Mouse (Mus musculus) heart, postnatal 4 days (tissue): Measurements from ENCODE around the gene Capza3. TPM values are rescaled to one million over a fixed set of nuclear protein-coding genes. Genes with fewer than 3 reads are reported as not detected.

Experiments used
- DNase-seq: peaks from one replicate; pipeline ENCODE4 v3.0.0; 2021
- total RNA-seq, 2 experiments: library from RNA; stranded (reverse); gene quantifications; 2 replicates each; pipeline ENCODE4 v1.2.3; 2021

Capza3 gene
- not detected for total RNA-seq

- no peak for DNase-seq
These were observed at the start of gene Capza3 for GRCm38 (mm10) chr6:140040952-140041351. TSS of gene Capza3 (plus strand) at chr6:140041252.

- no peak for DNase-seq
These were observed 35.9 kb upstream of the Capza3 start for GRCm38 (mm10) chr6:140005181-140005580.

GRCm38 (mm10) chr6:140024404-140024803 is 16.6 kb upstream of the Capza3 start:
- DNase-seq = no peak

GRCm38 (mm10) chr6:140041357-140041756 is 305 bp downstream of the Capza3 start, which contains the start of gene Plcz1:
TSS of gene Plcz1 (minus strand) at chr6:140041457.
- DNase-seq = no peak

GRCm38 (mm10) chr6:140051476-140051875 is 10.4 kb downstream of the Capza3 start:
- DNase-seq = peak; percentile 40

- DNase-seq = no peak
These were observed 13.3 kb downstream of the Capza3 start for GRCm38 (mm10) chr6:140054271-140054928.

GRCm38 (mm10) chr6:140069177-140069576 is 28.1 kb downstream of the Capza3 start:
- DNase-seq = no peak

- no peak for DNase-seq
These were observed 39.9 kb downstream of the Capza3 start for GRCm38 (mm10) chr6:140080933-140081332.

- DNase-seq = no peak
These were observed 40.7 kb downstream of the Capza3 start for GRCm38 (mm10) chr6:140081739-140082138.

- no peak for DNase-seq
These were observed 48.8 kb downstream of the Capza3 start for GRCm38 (mm10) chr6:140089855-140090254.

Other genes starting within 250 kb of the Capza3 start
- not detected for gene Plcz1, start 205 bp downstream of the Capza3 start, total RNA-seq